In genomic region chr3:84814157-84814761, GRCm38 (mm10) we compare ENCODE assay signal across 8 mouse cellular contexts. TPM values are rescaled to one million over a fixed set of nuclear protein-coding genes. Genes with fewer than 3 reads are reported as not detected.
DNase-seq lines count a peak whose midpoint lies in the region; ATAC-seq and TF ChIP-seq lines count a peak whose summit lies in the region.

No protein-coding gene starts in this region.

- peaks cover 16% of the 10 kb centered on the region for H3K36me3 ChIP-seq in E14TG2a.4 (ENCODE audit: insufficient read depth, low read length)
- no peaks in the 10 kb centered on the region for H3K36me3 ChIP-seq in forebrain, embryonic 12.5 days (replicated peaks)
- 0 out of 2 replicates have a peak, but pooled peaks cover 7% of the 10 kb centered on the region for H3K36me3 ChIP-seq in heart, postnatal 0 days (replicated peaks; ENCODE audit: control insufficient read depth, insufficient read depth, low read length)
- H3K36me3 ChIP-seq in liver, embryonic 16.5 days (ENCODE audit: control insufficient read depth, insufficient read depth): no peaks in the 10 kb centered on the region
- no peaks in the 10 kb centered on the region for H3K36me3 ChIP-seq in neural tube, embryonic 13.5 days
- no peaks in the 10 kb centered on the region for H3K36me3 ChIP-seq in testis, adult 2 months (ENCODE audit: control insufficient read depth, insufficient read depth, low read length)

- no peaks in the 10 kb centered on the region; the same call in 1 of the 2 replicates for H3K27me3 ChIP-seq in E14TG2a.4 (ENCODE audit: insufficient read depth, low read length)
- no peaks in the 10 kb centered on the region for H3K27me3 ChIP-seq in forebrain, embryonic 12.5 days
- H3K27me3 ChIP-seq in heart, postnatal 0 days (ENCODE audit: control insufficient read depth, insufficient read depth, low read length): no peaks in the 10 kb centered on the region
- no peaks in the 10 kb centered on the region for H3K27me3 ChIP-seq in liver, embryonic 16.5 days (ENCODE audit: control insufficient read depth, insufficient read depth, low read depth, low read length)
- H3K27me3 ChIP-seq in neural tube, embryonic 13.5 days: no peaks in the 10 kb centered on the region
- H3K27me3 ChIP-seq in testis, adult 2 months (ENCODE audit: control insufficient read depth, insufficient read depth, low read length): no peaks in the 10 kb centered on the region

- peak; percentile 84; the same call in 1 of the 2 replicates for TF ChIP-seq EP300 in heart, postnatal 0 days (IDR thresholded peaks at IDR 0.05; ENCODE audit: low read depth)

- H3K4me1 ChIP-seq in E14TG2a.4 (replicated peaks; ENCODE audit: low read depth, low read length): peaks cover 38% of the 10 kb centered on the region
- peaks cover 26% of the 10 kb centered on the region for H3K4me1 ChIP-seq in forebrain, embryonic 12.5 days
- peaks cover 16% of the 10 kb centered on the region for H3K4me1 ChIP-seq in heart, postnatal 0 days (ENCODE audit: control insufficient read depth, insufficient read depth)
- peaks cover 24% of the 10 kb centered on the region for H3K4me1 ChIP-seq in liver, embryonic 16.5 days (ENCODE audit: control insufficient read depth, low read depth, low read length)
- peaks cover 36% of the 10 kb centered on the region for H3K4me1 ChIP-seq in neural tube, embryonic 13.5 days (replicated peaks)
- peaks cover 4% of the 10 kb centered on the region for H3K4me1 ChIP-seq in testis, adult 2 months (ENCODE audit: control insufficient read depth, insufficient read depth, low read length)

- no peak for TF ChIP-seq CTCF in E14TG2a.4 (conservative IDR thresholded peaks at IDR 0.05; ENCODE audit: low read length)
- TF ChIP-seq CTCF in heart, postnatal 0 days (IDR thresholded peaks at IDR 0.05; ENCODE audit: low read depth): no peak
- no peak for TF ChIP-seq CTCF in testis, adult 2 months (IDR thresholded peaks at IDR 0.05; ENCODE audit: control insufficient read depth, insufficient read depth, insufficient replicate concordance, low read depth, low read length)

- H3K9me3 ChIP-seq in E14TG2a.4 (ENCODE audit: low read length): no peaks in the 10 kb centered on the region
- no peaks in the 10 kb centered on the region for H3K9me3 ChIP-seq in forebrain, embryonic 12.5 days
- no peaks in the 10 kb centered on the region for H3K9me3 ChIP-seq in heart, postnatal 0 days (replicated peaks; ENCODE audit: control insufficient read depth, low read length)
- no peaks in the 10 kb centered on the region for H3K9me3 ChIP-seq in liver, embryonic 16.5 days (replicated peaks; ENCODE audit: control insufficient read depth, low read length)
- H3K9me3 ChIP-seq in neural tube, embryonic 13.5 days: no peaks in the 10 kb centered on the region

- peak overlapping the region; percentile 96 for H3K27ac ChIP-seq in forebrain, embryonic 12.5 days
- H3K27ac ChIP-seq in heart, postnatal 0 days (ENCODE audit: low read depth): peak overlapping the region; percentile 92
- H3K27ac ChIP-seq in liver, embryonic 16.5 days (ENCODE audit: low read length): peak overlapping the region; percentile 98
- peak overlapping the region; percentile 95 for H3K27ac ChIP-seq in neural tube, embryonic 13.5 days (replicated peaks)
- peak overlapping the region; percentile 85 for H3K27ac ChIP-seq in testis, adult 2 months (ENCODE audit: control insufficient read depth, insufficient read depth, low read depth, low read length)

- WGBS in forebrain, embryonic 12.5 days: under 1% methylated on average over 45 of the region's 60 CpGs
- under 1% methylated on average over 56 of the region's 60 CpGs for WGBS in heart, postnatal 0 days
- 1% methylated on average over 58 of the region's 60 CpGs for WGBS in liver, embryonic 16.5 days (ENCODE audit: insufficient replicate concordance)
- under 1% methylated on average over 55 of the region's 60 CpGs for WGBS in neural tube, embryonic 13.5 days

- peak; percentile 100 for DNase-seq in c-Kit-positive CD71-positive TER-119-positive erythroid progenitor cells, embryonic 14.5 days (ENCODE audit: low spot score)
- DNase-seq in heart, postnatal 0 days (ENCODE audit: low spot score): peak; percentile 98
- DNase-seq in kidney, postnatal 4 days: peak; percentile 100

- peak; percentile 98 for ATAC-seq in forebrain, embryonic 12.5 days (ENCODE audit: low FRiP score)
- ATAC-seq in heart, postnatal 0 days (ENCODE audit: insufficient read depth, low read depth): peak; percentile 98
- peak; percentile 92 for ATAC-seq in liver, embryonic 16.5 days (ENCODE audit: low read depth)
- peak; percentile 99 for ATAC-seq in neural tube, embryonic 13.5 days (ENCODE audit: low read depth)

- H3K4me2 ChIP-seq in forebrain, embryonic 12.5 days: peak overlapping the region; percentile 99
- peak overlapping the region; percentile 84 for H3K4me2 ChIP-seq in heart, postnatal 0 days (ENCODE audit: low read depth, low read length)
- H3K4me2 ChIP-seq in liver, embryonic 16.5 days (ENCODE audit: low read depth, low read length): peak overlapping the region; percentile 99
- H3K4me2 ChIP-seq in neural tube, embryonic 13.5 days: peak overlapping the region; percentile 99

- peak overlapping the region; percentile 96 for H3K4me3 ChIP-seq in E14TG2a.4 (replicated peaks; ENCODE audit: low read length)
- peak overlapping the region; percentile 99 for H3K4me3 ChIP-seq in forebrain, embryonic 12.5 days (replicated peaks)
- peak overlapping the region; percentile 97 for H3K4me3 ChIP-seq in heart, postnatal 0 days (ENCODE audit: low read depth, low read length)
- H3K4me3 ChIP-seq in liver, embryonic 16.5 days (ENCODE audit: low read depth, low read length): peak overlapping the region; percentile 100
- H3K4me3 ChIP-seq in neural tube, embryonic 13.5 days: peak overlapping the region; percentile 78
- H3K4me3 ChIP-seq in testis, adult 2 months (ENCODE audit: control insufficient read depth, low read depth, low read length): peak overlapping the region; percentile 98

- TF ChIP-seq POLR2A in testis, adult 2 months (IDR thresholded peaks at IDR 0.05; ENCODE audit: control insufficient read depth, low read depth, low read length): peak; percentile 80

- peak overlapping the region; percentile 91 for H3K9ac ChIP-seq in forebrain, embryonic 12.5 days
- H3K9ac ChIP-seq in heart, postnatal 0 days (replicated peaks; ENCODE audit: low read depth, low read length): peak overlapping the region; percentile 88
- H3K9ac ChIP-seq in liver, embryonic 16.5 days (ENCODE audit: low read depth, low read length): peak overlapping the region; percentile 96
- peak overlapping the region; percentile 93 for H3K9ac ChIP-seq in neural tube, embryonic 13.5 days

RNA-seq across cellular contexts. Expression of gene Fbxw7, which starts 0.8 kb away (rescaled TPM):
- polyA plus RNA-seq in forebrain, embryonic 12.5 days (2016; fragmentation: Nextera tagmentation; extraction: Ambion mirVana): 26.0 and 29.5 TPM in 2 replicates
- 11.8 and 13.8 TPM in 2 replicates for total RNA-seq in heart, postnatal 0 days (2014; rRNA removed; ENCODE audit: low replicate concordance)
- polyA plus RNA-seq in heart, postnatal 0 days (2015; fragmentation: Nextera tagmentation; extraction: Ambion mirVana): 19.3 and 21.6 TPM in 2 replicates
- polyA plus RNA-seq in liver, embryonic 16.5 days (2015; fragmentation: Nextera tagmentation; extraction: Ambion mirVana): 2.8 TPM in 2 replicates
- 27.2 and 31.9 TPM in 2 replicates for polyA plus RNA-seq in neural tube, embryonic 13.5 days (2015; fragmentation: Nextera tagmentation; extraction: Ambion mirVana)
- 10.9 and 11.7 TPM in 2 replicates for polyA plus RNA-seq in testis, adult 2 months (2012; rRNA removed)

Comparison
In these comparisons a context has a peak if more than half of its experiments do, and no peak if none do; other contexts are left out.
1. Peak in every context shown above with its lines: DNase-seq, ATAC-seq, H3K4me3 ChIP-seq and H3K27ac ChIP-seq.